ENCODE assay signal across 16 mouse cellular contexts in the genomic region with DNA sequence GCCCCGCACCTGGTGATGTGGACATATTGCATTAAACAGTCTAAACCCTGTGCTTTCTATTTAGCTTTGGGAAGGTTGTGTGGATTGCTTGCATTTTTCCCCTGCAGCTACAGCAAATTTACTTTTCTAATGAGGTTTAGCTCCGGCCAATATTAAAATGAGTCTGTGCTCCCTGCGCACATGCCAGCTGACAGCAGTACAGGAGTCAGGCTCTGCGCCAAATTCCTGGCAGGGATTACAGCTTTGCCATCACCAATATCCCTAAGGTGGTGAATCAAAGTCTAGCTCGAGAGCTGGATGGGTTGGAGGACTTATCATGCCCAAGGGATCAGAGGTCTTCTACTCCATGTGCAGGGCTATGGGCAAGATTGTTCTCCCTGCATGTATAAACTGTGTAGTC. TPM values are rescaled to one million over a fixed set of nuclear protein-coding genes. Genes with fewer than 3 reads are reported as not detected.
DNase-seq lines count a peak whose midpoint lies in the region; ATAC-seq and TF ChIP-seq lines count a peak whose summit lies in the region.
"Had no signal": no experiment of that assay in that cellular context is flagged by ENCODE, and none has a peak within 500 bp of the region (broad histone marks: within the 10 kb centered on the region; RNA-seq: fewer than 3 reads in every experiment).

No protein-coding gene starts in this region.

- H3K4me3 ChIP-seq in midbrain, embryonic 15.5 days, result peak overlapping the region; percentile 14; the same call in 1 of the 2 replicates
- no peak overlapping the region for H3K4me3 ChIP-seq in stomach, postnatal 0 days (ENCODE audit: low read depth, low read length)
- H3K4me3 ChIP-seq: embryonic facial prominence, embryonic 13.5 days; heart, embryonic 15.5 days; intestine, embryonic 15.5 days; limb, embryonic 10.5 days had no signal

- WGBS in midbrain, embryonic 15.5 days, result 36% methylated on average over 5 of the region's 5 CpGs
- WGBS in stomach, postnatal 0 days, result 71% methylated on average over 5 of the region's 5 CpGs

- H3K4me2 ChIP-seq in midbrain, embryonic 15.5 days, result peak overlapping the region; percentile 79
- H3K4me2 ChIP-seq in stomach, postnatal 0 days (replicated peaks; ENCODE audit: low read depth), result no peak overlapping the region
- H3K4me2 ChIP-seq: embryonic facial prominence, embryonic 13.5 days; heart, embryonic 15.5 days; intestine, embryonic 15.5 days had no signal

- peak; percentile 28 to 44 for DNase-seq in cerebellum, adult 18-20 months
- no peak for DNase-seq in cerebellum, adult 11 months
- peak; percentile 38 for DNase-seq in layer of hippocampus, adult 9-11 months
- no peak for DNase-seq in layer of hippocampus, postnatal 36 days
- peak; percentile 82 to 85 for DNase-seq in cerebellum, postnatal 14 days
- no peak for DNase-seq in lung, postnatal 25 days (ENCODE audit: low spot score)
- no peak for DNase-seq in stomach, postnatal 0 days (ENCODE audit: low spot score)
- DNase-seq: adrenal gland, postnatal 14 days; lung, postnatal 36 days had no signal

- no peaks in the 10 kb centered on the region for H3K27me3 ChIP-seq in midbrain, embryonic 15.5 days (replicated peaks)
- H3K27me3 ChIP-seq in stomach, postnatal 0 days (ENCODE audit: control insufficient read depth, insufficient read depth, low read length), result peaks cover 3% of the 10 kb centered on the region; the same call in 1 of the 2 replicates

- no peak for TF ChIP-seq CTCF in stomach, postnatal 0 days (IDR thresholded peaks at IDR 0.05; ENCODE audit: low read depth)

- H3K9ac ChIP-seq in midbrain, embryonic 15.5 days, result no peak overlapping the region
- no peak overlapping the region for H3K9ac ChIP-seq in stomach, postnatal 0 days (ENCODE audit: low read length)
- H3K9ac ChIP-seq: embryonic facial prominence, embryonic 13.5 days; heart, embryonic 15.5 days; intestine, embryonic 15.5 days; liver, embryonic 14.5 days had no signal

- peaks cover 43% of the 10 kb centered on the region for H3K4me1 ChIP-seq in midbrain, embryonic 15.5 days
- no peaks in the 10 kb centered on the region for H3K4me1 ChIP-seq in stomach, postnatal 0 days (replicated peaks; ENCODE audit: control insufficient read depth, insufficient read depth)

- H3K9me3 ChIP-seq in midbrain, embryonic 15.5 days, result no peaks in the 10 kb centered on the region
- no peaks in the 10 kb centered on the region for H3K9me3 ChIP-seq in stomach, postnatal 0 days (ENCODE audit: control insufficient read depth, low read length)
- H3K9me3 ChIP-seq: embryonic facial prominence, embryonic 13.5 days; heart, embryonic 15.5 days; intestine, embryonic 15.5 days; limb, embryonic 10.5 days had no signal

- TF ChIP-seq EP300 in stomach, postnatal 0 days (optimal IDR thresholded peaks at IDR 0.05), result no peak

- H3K36me3 ChIP-seq in midbrain, embryonic 15.5 days (replicated peaks), result no peaks in the 10 kb centered on the region
- H3K36me3 ChIP-seq in stomach, postnatal 0 days (ENCODE audit: control insufficient read depth, insufficient read depth, low read length), result no peaks in the 10 kb centered on the region
- H3K36me3 ChIP-seq: embryonic facial prominence, embryonic 13.5 days; heart, embryonic 15.5 days; intestine, embryonic 15.5 days; limb, embryonic 10.5 days had no signal

- no peak for ATAC-seq in midbrain, embryonic 15.5 days (replicated peaks)
- no peak for ATAC-seq in stomach, postnatal 0 days (ENCODE audit: low FRiP score, low TSS enrichment)
- ATAC-seq: intestine, embryonic 15.5 days had no signal

- H3K27ac ChIP-seq in midbrain, embryonic 15.5 days, result no peak overlapping the region
- H3K27ac ChIP-seq in stomach, postnatal 0 days (replicated peaks), result no peak overlapping the region
- H3K27ac ChIP-seq: embryonic facial prominence, embryonic 13.5 days; heart, embryonic 15.5 days; intestine, embryonic 15.5 days; limb, embryonic 10.5 days; liver, embryonic 14.5 days had no signal

RNA-seq across cellular contexts. Expression of gene B3gat1, which starts 3.6 kb away (rescaled TPM):
- total RNA-seq in layer of hippocampus, postnatal 36 days (2021), result 100 to 1,000 TPM; 244 to 250 TPM
- polyA plus RNA-seq in midbrain, embryonic 15.5 days (2015; fragmentation: Nextera tagmentation; extraction: Ambion mirVana), result 44.6 and 45.7 TPM in 2 replicates
- 0.02 and 0.05 TPM in 2 replicates for polyA plus RNA-seq in stomach, postnatal 0 days (2015; fragmentation: Nextera tagmentation; extraction: Ambion mirVana)
- polyA plus RNA-seq: heart, embryonic 15.5 days; large intestine, adult 2 months had no signal

Comparison
In these comparisons a context has a peak if more than half of its experiments do, and no peak if none do; other contexts are left out.
1. DNase-seq: peak in cerebellum, adult 18-20 months (2 of 2), layer of hippocampus, adult 9-11 months (single experiment) and cerebellum, postnatal 14 days (2 of 2); none in cerebellum, adult 11 months (single experiment), layer of hippocampus, postnatal 36 days (0 of 2), lung, postnatal 25 days (single experiment) and stomach, postnatal 0 days (single experiment).
2. RNA of gene B3gat1, which starts 3.6 kb away (polyA plus RNA-seq): 44.6 to 45.7 TPM in midbrain, embryonic 15.5 days; 0.02 to 0.05 TPM in stomach, postnatal 0 days; every median in the first group is over 10 times any median in the second.